Mouse (Mus musculus) midbrain, embryonic 14.5 days (tissue): ENCODE data around the gene Stard9. TPM values are rescaled to one million over a fixed set of nuclear protein-coding genes. Genes with fewer than 3 reads are reported as not detected.
"Not testable (repeated sequence)": the region's sequence is repeated elsewhere in the genome, so short reads cannot be mapped to it uniquely, and the experiment has no call there.

Experiments used
- ATAC-seq: fragments of 200-750 bp; cut with Nextera tagmentation; 2 replicates; pipeline ENCODE4 v1.8.0; 2017; ENCODE audit warnings: moderate number of reproducible peaks, moderate library complexity; ENCODE audit not compliant: low FRiP score, low TSS enrichment
- DNase-seq: peaks from one replicate; pipeline ENCODE4 v3.0.0-alpha.2; 2015
- H3K27ac ChIP-seq: fragments of 300-500 bp; sonication (generic); replicated peaks from 2 replicates; pipeline ENCODE4 v1.5.1; 2014; ENCODE audit warnings: mild to moderate bottlenecking, low read depth, low read length, moderate library complexity
- H3K27me3 ChIP-seq: fragments of 300-500 bp; sonication (generic); 2 replicates; pipeline ENCODE4 v1.6.1; 2014; ENCODE audit warnings: low read length, control low read depth, mixed read lengths; ENCODE audit not compliant: control insufficient read depth, insufficient read depth
- H3K36me3 ChIP-seq: fragments of 300-500 bp; sonication (generic); 2 replicates; pipeline ENCODE4 v1.6.1; 2014; ENCODE audit warnings: low read length, control low read depth; ENCODE audit not compliant: control insufficient read depth, insufficient read depth
- H3K4me1 ChIP-seq: fragments of 300-500 bp; sonication (generic); 2 replicates; pipeline ENCODE4 v1.6.1; 2014; ENCODE audit warnings: mild to moderate bottlenecking, antibody characterized with exemption, low read length, control low read depth; ENCODE audit not compliant: control insufficient read depth, insufficient read depth
- H3K4me2 ChIP-seq: fragments of 300-500 bp; sonication (generic); 2 replicates; pipeline ENCODE4 v1.6.1; 2014; ENCODE audit warnings: mild to moderate bottlenecking, low read length, moderate library complexity
- H3K4me3 ChIP-seq: fragments of 300-500 bp; sonication (generic); replicated peaks from 2 replicates; pipeline ENCODE4 v1.5.1; 2014; ENCODE audit warnings: low read depth, low read length
- H3K9ac ChIP-seq: fragments of 300-500 bp; sonication (generic); replicated peaks from 2 replicates; pipeline ENCODE4 v1.6.1; 2014; ENCODE audit warnings: mild to moderate bottlenecking, low read length, moderate library complexity
- H3K9me3 ChIP-seq: fragments of 300-500 bp; sonication (generic); 2 replicates; pipeline ENCODE4 v1.6.1; 2016; ENCODE audit warnings: low read length, control low read depth, mixed read lengths; ENCODE audit not compliant: control insufficient read depth
- WGBS: fragments of 180-500 bp; shearing (Covaris S2); extraction: QIAGEN DNeasy Blood & Tissue Kit; methylation state at CpG from one replicate; pipeline ENCODE4 v1.1.7; 2014; 5-methylcytosine and 5-hydroxymethylcytosine counted together
- polyA plus RNA-seq: library from polyadenylated mRNA; unstranded; fragments of >200 nt; fragmentation: Nextera tagmentation; extraction: Ambion mirVana; gene quantifications from 2 replicates; pipeline ENCODE4 v1.2.1, GENCODE M21; 2014

The Stard9 gene
- polyA plus RNA-seq, 1 experiment from 2014 or later = 4.8 TPM

DNA sequence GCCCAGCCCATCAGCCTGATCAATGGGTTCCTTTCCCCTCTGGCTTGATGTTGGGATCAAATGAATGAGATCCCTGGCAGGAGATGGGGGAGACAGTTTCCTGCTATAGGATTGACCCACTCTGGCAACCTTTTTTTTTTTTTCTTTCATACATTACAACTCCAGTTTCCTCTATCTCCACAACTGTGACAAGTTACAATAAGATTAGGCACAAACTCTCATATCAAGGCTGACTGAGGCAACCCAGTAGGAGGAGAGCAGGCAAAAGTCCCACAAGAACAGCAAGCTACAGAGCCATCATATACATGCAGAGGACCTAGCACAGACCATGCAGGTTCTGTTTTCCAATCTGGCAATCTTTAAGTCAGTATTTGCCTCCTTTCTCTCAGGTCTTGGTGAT is 30.4 kb downstream of the Stard9 start:
- H3K36me3 ChIP-seq = no peaks in the 10 kb centered on the region
- no peak overlapping the region for H3K4me2 ChIP-seq
- H3K27ac ChIP-seq = no peak overlapping the region
- H3K9me3 ChIP-seq = no peaks in the 10 kb centered on the region
- H3K4me3 ChIP-seq = no peak overlapping the region
- no peaks in the 10 kb centered on the region for H3K27me3 ChIP-seq
- no peaks in the 10 kb centered on the region for H3K4me1 ChIP-seq
- H3K9ac ChIP-seq = no peak overlapping the region
- ATAC-seq = no peak
- DNase-seq = no peak

DNA sequence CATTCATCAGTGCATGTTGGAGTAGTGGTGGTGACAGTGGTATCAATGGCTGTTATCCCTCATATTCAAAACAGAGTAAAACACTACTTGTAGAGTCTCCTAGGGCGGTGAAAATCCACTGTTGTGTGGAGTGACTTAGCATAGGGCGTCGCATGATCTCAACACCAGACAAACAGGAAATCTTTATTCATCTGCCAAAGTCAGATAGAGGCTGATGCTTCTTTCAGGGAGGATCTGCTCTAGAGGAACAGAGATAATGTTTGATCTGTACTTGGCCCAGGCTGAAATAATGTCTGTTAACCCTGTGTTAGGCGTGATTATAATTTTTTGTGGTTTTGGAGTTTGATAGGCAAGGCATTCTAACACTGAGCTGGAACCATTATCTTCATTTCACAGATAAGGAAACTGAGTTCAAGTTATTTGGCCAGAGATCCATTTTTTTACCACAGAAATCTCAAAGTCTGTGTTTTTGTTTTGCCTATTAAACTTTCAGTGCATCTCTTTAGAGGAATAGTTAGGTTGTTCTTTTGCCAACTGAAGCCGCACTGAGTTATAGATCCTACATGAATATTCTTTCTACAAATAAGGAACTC is 31.7 kb downstream of the Stard9 start:
- H3K9ac ChIP-seq = no peak overlapping the region
- no peaks in the 10 kb centered on the region for H3K9me3 ChIP-seq
- DNase-seq = no peak
- ATAC-seq = no peak
- no peaks in the 10 kb centered on the region for H3K4me1 ChIP-seq
- no peak overlapping the region for H3K27ac ChIP-seq
- no peak overlapping the region for H3K4me2 ChIP-seq
- no peak overlapping the region for H3K4me3 ChIP-seq
- WGBS = 92% methylated on average over 5 of the region's 5 CpGs
- H3K36me3 ChIP-seq = no peaks in the 10 kb centered on the region
- no peaks in the 10 kb centered on the region for H3K27me3 ChIP-seq

DNA sequence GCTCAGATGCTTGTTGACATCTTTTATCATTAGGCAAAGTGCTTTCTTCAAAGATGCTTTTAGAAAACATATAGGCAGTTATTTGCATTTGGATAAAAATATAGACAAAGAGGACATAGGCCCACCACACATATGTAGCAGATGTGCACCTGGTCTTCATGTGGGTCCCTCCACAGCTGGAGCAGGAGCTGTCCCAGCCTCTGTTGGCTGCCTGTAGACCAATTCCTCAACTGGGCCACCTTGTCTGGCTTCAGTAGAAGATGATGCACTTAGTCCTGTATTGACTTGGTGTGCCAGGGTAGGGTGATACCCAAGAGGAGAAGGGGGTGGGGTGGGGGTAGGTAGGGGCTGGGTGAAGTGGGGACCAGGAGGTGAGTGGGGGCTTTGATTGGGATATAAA is 33.8 kb downstream of the Stard9 start:
- ATAC-seq (no peak), DNase-seq (no peak)
- Histone ChIP-seq H3K27ac (no peak overlapping the region), H3K36me3 (no peaks in the 10 kb centered on the region), H3K4me1 (no peaks in the 10 kb centered on the region), H3K9ac (no peak overlapping the region), H3K4me3 (no peak overlapping the region), H3K4me2 (no peak overlapping the region), H3K27me3 (no peaks in the 10 kb centered on the region), H3K9me3 (no peaks in the 10 kb centered on the region)

DNA sequence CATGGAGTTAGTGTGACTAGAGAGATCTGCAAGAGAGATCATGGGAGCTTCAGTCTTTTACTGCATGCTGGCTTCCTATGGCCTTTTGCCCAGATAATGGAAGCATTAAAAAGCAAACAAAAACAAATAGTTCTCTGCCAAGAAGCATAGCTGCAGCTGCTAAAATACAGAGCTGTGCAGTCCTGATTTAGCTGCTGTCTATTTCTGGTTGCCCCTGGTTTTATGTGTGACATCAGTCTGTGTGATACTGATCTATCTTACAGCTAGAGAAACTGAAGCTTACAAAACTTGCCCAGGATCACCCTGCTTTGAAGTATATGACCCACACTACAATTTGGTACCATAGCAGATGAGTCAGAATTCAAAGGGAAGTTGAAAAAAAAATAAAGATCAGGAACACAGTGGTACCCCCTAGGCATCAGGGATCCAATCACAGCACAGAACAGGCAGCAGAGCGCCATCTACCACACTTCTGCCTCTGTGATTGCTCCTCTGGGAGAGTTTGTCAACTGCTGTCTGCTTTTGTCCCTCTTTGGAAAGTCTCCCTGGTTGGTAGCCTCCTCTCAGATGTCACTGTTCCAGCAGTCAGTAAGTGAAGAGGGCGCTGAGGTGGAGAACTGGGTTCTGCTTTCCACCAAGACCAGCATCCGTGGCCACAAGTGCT is 34.7 kb downstream of the Stard9 start:
- no peaks in the 10 kb centered on the region for H3K36me3 ChIP-seq
- WGBS = 80% methylated on average over 3 of the region's 3 CpGs
- ATAC-seq (no peak), DNase-seq (no peak)
- H3K9ac ChIP-seq = 0 out of 2 replicates have a peak overlapping the region, but pooled peaks have one; percentile 16
- no peak overlapping the region for H3K27ac ChIP-seq
- no peaks in the 10 kb centered on the region for H3K27me3 ChIP-seq
- H3K4me2 ChIP-seq = no peak overlapping the region
- no peaks in the 10 kb centered on the region for H3K9me3 ChIP-seq
- no peaks in the 10 kb centered on the region for H3K4me1 ChIP-seq
- H3K4me3 ChIP-seq = no peak overlapping the region

DNA sequence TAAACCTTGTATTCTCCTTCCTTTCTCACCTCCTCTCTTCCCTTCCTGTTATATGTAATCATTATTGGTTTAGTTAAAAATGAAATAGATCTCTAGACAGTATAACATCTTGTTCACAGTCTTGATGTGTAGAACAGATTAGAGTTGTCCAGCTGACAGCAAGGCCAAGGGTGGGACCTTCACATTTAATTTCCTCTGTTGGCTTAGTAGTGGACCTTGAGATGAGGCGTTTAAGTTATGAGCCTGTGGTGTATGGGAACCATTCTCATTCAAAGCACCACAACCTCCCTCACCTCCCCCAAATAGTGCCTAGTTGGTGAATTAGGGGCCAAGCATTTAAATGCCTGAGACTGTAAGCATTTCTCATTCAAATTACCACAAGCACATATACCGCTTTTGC is 38.5 kb downstream of the Stard9 start:
- no peak overlapping the region for H3K4me3 ChIP-seq
- H3K27ac ChIP-seq = no peak overlapping the region
- ATAC-seq = no peak
- WGBS = 94% methylated on average over 2 of the region's 2 CpGs
- no peaks in the 10 kb centered on the region for H3K27me3 ChIP-seq
- no peak overlapping the region for H3K4me2 ChIP-seq
- H3K9me3 ChIP-seq = no peaks in the 10 kb centered on the region
- DNase-seq = no peak
- H3K4me1 ChIP-seq = no peaks in the 10 kb centered on the region
- H3K9ac ChIP-seq = no peak overlapping the region
- no peaks in the 10 kb centered on the region for H3K36me3 ChIP-seq

DNA sequence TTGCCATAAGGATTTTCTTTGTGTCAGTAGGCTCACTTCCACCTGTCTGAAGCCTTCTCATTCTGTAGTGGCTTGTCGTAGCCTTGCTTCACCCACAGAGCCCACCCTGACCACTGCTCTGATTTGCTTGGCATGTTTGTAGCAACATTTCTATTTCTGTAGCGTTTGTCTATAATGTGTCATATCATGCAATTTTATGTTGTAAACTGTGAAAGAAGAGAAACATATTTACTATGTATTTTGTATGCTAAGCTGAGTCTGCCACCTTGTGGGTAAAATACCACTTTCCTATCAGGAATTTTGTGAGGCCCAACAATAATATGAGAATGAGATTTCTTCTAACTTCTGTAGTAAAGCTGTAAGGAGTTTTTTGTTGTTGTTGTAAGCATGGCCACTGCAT is 41.3 kb downstream of the Stard9 start:
- peak; percentile 55 for DNase-seq
- H3K9ac ChIP-seq = no peak overlapping the region

DNA sequence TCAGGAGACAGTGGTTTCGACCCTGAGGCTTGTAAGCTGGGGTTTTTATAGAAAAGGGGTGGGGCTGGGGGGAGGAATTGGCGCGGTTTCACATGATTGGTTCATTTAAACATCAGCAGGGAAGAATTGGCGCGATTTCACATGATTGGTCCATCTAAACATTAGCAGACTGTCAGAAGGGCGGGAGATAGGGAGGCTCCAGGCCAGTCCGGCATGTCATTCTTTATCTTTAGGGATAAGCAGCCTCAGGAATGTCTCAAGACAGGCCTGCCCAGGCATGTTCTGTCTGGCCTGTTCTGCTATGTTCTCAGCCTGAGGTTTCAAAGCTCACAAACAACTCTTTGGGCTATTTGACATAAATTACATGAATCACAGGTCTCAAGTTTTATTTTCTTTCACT is 52.2 kb downstream of the Stard9 start:
- ATAC-seq, H3K4me1 ChIP-seq, H3K27me3 ChIP-seq, H3K27ac ChIP-seq, DNase-seq, H3K4me3 ChIP-seq, H3K9ac ChIP-seq, H3K36me3 ChIP-seq, H3K4me2 ChIP-seq, H3K9me3 ChIP-seq: not testable (repeated sequence)
- WGBS = 90% methylated on average over 7 of the region's 7 CpGs

More for the DNA sequence above, 41.3 kb downstream of the Stard9 start:
- Histone ChIP-seq H3K4me2 (no peak overlapping the region), H3K27me3 (no peaks in the 10 kb centered on the region), H3K4me1 (no peaks in the 10 kb centered on the region), H3K27ac (no peak overlapping the region), H3K9me3 (no peaks in the 10 kb centered on the region), H3K4me3 (no peak overlapping the region), H3K36me3 (no peaks in the 10 kb centered on the region; the same call in 1 of the 2 replicates)
- 84% methylated on average over 2 of the region's 2 CpGs for WGBS
- ATAC-seq = no peak

DNA sequence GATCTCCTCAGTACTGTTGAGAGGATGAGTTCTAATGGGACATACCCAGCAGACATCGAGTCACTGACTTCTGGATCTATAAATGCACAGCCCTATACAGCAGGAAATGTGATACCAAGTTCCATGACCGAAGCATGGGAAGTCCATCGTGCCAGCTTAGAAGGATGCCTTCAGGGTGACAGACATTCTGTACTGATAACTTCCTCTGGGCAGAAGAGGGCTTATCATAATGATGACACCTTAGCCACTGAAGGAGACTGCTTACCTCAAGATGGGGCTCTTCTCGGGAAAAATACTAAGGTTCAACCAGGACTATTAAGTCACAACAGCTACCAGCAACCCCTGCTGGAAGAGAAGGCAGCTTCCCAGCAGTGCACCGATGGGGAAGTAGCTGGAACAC is 68.8 kb downstream of the Stard9 start:
- 86% methylated on average over 5 of the region's 5 CpGs for WGBS
- H3K27ac ChIP-seq = no peak overlapping the region
- H3K9me3 ChIP-seq = no peaks in the 10 kb centered on the region
- peaks cover 38% of the 10 kb centered on the region; the same call in 1 of the 2 replicates for H3K36me3 ChIP-seq
- no peaks in the 10 kb centered on the region for H3K27me3 ChIP-seq
- ATAC-seq = no peak
- H3K4me2 ChIP-seq = no peak overlapping the region
- no peaks in the 10 kb centered on the region for H3K4me1 ChIP-seq
- no peak overlapping the region for H3K9ac ChIP-seq
- no peak overlapping the region for H3K4me3 ChIP-seq
- DNase-seq = no peak

DNA sequence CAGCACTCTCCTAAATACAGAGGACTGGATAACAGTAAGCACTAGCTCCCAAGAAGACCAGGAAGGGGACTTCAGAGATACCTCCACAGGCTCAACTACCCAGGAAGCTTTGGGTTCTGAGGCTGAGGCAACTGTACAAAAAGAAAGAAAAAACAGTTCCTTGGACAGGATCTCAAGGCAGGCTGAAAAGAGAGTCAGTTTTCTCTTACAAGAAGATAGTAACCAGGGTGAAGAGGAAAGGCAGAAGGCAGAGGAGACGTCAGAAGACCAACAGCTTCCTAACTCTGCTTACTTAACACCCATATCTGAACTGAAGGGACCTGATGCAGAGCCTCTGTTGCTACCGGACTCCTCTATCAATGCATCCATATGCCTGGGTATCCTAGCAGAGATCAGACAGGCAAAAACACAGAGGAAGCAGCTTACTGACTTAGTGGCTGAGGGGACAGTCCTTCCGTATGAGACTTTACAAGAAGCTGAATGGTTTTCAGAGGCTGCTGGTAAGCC is 71.5 kb downstream of the Stard9 start:
- no peaks in the 10 kb centered on the region for H3K4me1 ChIP-seq
- H3K4me2 ChIP-seq = no peak overlapping the region
- H3K9ac ChIP-seq = no peak overlapping the region
- 90% methylated on average over 3 of the region's 3 CpGs for WGBS
- DNase-seq = no peak
- ATAC-seq = no peak
- H3K27ac ChIP-seq = no peak overlapping the region
- no peak overlapping the region for H3K4me3 ChIP-seq
- H3K36me3 ChIP-seq = peaks cover 30% of the 10 kb centered on the region; the same call in 1 of the 2 replicates
- H3K27me3 ChIP-seq = no peaks in the 10 kb centered on the region
- H3K9me3 ChIP-seq = no peaks in the 10 kb centered on the region
